Mouse (Mus musculus) pancreas, adult 10 weeks (tissue): Measurements from ENCODE around the gene Bad. TPM values are rescaled to one million over a fixed set of nuclear protein-coding genes. Genes with fewer than 3 reads are reported as not detected.

Experiments used
- polyA plus RNA-seq: library from polyadenylated mRNA; stranded (reverse); fragments of 350-450 nt; fragmentation: Illumina TruSeq; extraction: RNeasy Lipid Tissue Mini Kit (QIAGEN cat#74804); gene quantifications from one replicate; pipeline ENCODE4 v1.2.3, GENCODE M21; 2015; ENCODE audit warnings: low read depth, low replicate concordance; ENCODE audit not compliant: insufficient read depth

The Bad gene
- 7.5 TPM for polyA plus RNA-seq

GRCm38 (mm10) chr19:6941372-6942248 is at the start of gene Bad:
Gene Bad (plus strand): TSS chr19:6941861.

DNA sequence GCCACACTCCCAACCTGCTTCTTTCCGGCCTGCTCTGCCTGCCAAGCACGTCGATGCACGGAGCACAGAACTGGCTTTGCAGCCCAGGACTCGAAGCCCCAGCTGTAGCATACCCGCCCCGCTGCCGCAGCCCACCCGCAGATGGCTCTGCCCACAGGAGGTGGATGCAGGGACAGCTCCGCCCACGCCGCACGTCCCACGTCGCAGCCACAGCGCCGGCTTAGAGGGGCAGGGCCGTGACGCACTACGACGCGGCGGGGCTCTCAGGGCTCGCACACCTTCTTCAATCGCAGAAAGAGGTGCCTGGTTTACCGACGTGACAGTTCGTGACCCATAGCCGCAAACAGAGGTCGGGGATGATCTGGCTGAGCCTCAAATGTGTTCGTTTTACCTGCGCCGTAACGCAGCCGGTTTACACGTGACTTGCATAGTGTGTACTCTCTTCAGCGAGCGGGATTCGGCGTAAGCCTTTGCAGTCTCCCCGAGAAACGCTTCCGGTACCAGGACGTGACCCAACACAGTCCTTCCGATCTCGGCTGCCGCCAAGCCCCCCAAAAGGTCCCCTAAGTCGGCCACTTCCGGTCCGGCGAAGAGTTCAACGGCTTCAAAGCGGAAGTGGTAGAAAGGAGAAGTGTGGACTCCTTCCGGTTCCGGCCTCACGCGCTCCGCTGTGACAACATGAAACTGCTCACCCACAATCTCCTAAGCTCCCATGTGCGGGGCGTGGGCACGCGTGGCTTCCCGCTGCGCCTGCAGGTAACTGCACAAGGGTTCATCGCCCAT is 32.0 kb upstream of the Bad start, which contains the start of the genes Trmt112 and Prdx5:
Trmt112 (plus strand) TSS at position 192 of the 783 bp plus-strand sequence.
Prdx5 (minus strand) TSS at position 600 of the 783 bp plus-strand sequence.

DNA sequence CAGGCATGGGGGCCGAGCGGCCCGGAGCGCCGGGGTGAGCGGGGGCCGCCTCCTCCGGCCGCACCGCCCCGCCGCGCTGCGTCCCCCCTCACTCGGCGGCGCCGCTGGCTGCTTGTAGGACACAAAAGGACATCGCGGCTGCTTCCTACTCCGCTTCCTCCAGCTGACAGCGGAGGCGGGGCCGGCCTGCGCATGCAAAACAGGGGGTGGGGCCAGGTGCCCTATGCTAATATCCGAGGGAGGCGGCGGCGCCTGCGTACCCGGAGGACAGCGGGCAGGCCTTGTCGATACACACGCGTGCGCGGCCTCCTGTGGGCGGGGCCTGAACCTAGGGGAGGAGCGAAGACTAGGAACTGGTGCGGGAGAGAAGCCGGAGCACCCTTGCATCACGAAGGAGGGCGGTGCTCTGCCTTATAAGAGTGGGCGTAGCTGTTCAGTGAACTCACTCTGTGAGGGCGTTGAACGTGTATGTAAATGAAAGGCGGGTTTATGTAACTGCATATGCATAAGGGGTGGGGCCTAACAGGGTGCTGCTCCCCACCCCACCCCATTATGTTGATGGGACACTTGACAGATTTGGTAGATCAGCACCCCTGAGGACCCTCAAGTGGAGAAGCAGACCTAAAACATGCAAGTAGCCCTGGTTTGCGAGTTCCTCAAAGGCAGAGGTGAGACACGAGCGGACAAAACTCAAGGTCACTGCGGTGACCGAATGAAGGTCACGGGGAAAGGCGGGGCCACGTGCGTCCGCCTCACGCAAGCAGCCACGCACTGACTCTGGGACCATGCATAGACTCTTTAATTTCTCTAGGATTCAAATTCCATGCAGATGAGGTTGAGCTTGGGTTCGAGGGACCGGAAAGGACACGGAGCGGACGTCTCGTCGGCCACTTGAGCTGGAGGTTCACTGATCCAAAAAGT is 19.8 kb upstream of the Bad start, which contains the start of gene Esrra:
Esrra (minus strand) TSS at position 167 of the 921 bp plus-strand sequence.

DNA sequence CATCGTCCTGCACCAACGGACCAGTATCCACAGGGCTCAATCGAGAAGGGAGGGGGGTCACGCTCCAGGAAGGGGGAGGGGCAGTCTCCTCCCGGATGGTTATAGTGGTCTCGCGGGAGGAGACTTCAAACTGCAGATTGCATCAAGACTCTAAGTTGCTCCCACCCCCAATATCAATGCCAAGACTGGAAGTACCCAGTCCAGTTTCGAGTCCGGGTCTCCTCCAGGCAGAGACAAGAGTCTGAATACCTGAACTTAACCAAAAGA is 16.4 kb upstream of the Bad start, which contains the start of gene Catsperz:
Catsperz (minus strand) TSS at position 74 of the 267 bp plus-strand sequence.

DNA sequence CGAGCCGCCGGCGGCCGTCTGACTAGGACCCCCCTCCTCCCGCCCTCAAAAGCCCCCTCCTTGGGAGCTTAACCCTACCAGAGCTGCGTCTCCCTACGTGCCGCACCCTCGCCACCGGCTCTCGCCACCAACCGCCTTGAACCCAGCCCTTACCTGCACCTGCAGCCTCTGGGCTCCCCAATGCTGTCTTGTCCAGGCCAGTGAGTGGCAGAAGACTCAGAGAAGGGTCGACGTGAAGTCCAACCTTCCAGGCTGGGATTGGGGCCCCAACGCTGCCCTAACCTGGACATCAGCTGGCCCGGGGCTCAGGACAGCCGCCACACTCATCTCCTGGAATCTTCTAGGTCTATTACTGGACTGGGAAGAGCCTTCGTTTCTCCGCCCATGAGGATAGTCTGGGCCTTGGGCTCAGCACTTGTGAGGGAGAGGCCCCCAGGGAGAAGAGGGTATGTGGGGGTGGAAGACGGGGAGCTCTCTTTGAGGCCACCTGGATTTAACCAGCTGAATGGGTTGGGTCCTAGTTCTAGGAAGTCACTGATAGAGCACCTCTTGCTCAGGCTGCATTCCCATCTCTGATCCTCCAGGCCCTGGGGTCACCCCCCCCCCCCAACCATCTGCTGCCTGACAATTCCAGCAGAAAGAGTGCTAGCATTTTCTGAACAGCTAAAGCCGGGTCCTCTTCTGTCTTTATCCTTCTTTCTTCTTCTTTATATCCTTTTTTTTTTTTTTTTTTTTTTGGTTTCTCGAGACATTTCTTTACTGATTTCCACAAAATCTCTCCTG is 7.3 kb upstream of the Bad start, which contains the start of gene Kcnk4:
Kcnk4 (minus strand) TSS at position 321 of the 783 bp plus-strand sequence.

GRCm38 (mm10) chr19:6942249-6942691 is 609 bp downstream of the Bad start, which contains the start of gene Gpr137:
Gene Gpr137 (minus strand): TSS chr19:6942480.

GRCm38 (mm10) chr19:6974211-6975205 is 32.8 kb downstream of the Bad start, which contains the start of gene Ppp1r14b:
Gene Ppp1r14b (plus strand): TSS chr19:6974968.

GRCm38 (mm10) chr19:6975537-6976521 is 34.2 kb downstream of the Bad start, which contains the start of gene Plcb3:
Gene Plcb3 (minus strand): TSS chr19:6976470.

DNA sequence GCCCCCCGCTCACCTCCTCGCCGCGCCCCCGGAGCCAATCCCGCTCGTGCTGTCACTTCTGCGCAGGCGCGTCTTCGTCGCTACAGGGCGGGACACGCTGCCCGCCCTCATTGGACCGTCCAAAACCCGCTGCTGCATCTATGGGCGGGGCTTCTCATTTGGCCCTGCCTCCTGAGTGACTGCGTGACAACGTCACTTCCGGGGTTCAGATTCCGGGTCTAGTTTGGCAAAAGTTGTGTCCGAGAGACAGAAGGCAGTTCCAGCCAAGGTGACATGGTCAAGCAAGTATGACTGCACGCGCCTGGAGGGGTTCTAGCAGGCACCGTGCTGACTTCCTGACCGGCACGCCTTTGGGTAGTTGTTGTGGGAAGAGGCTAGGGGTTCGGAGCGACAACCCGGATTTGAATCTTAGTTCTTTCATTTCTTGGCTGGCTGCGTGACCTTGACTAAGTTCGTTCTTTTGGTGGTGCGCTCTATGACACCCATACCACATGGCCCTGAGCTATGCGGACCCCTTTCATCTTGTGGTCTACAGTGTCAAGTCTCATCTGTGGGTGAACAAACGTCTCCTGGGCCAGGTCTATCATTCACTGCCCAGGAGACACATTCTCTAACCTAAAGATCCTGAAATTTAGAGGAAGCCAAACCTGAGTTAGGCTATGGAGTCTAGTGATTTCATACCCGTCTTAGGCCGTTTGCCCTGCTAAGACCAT is 38.9 kb downstream of the Bad start, which contains the start of gene Fkbp2:
Fkbp2 (minus strand) TSS at position 121 of the 713 bp plus-strand sequence.

GRCm38 (mm10) chr19:6987061-6987903 is 45.6 kb downstream of the Bad start, which contains the start of gene Vegfb:
Gene Vegfb (minus strand): TSS chr19:6987651.

GRCm38 (mm10) chr19:6992011-6992858 is 50.6 kb downstream of the Bad start, which contains the start of gene Dnajc4:
Gene Dnajc4 (minus strand): TSS chr19:6992572.

GRCm38 (mm10) chr19:6996006-6996405 is 54.3 kb downstream of the Bad start, which contains the start of the genes Nudt22 and Trpt1:
Gene Nudt22 (minus strand): TSS chr19:6996117.
Gene Trpt1 (plus strand): TSS chr19:6996131.

